Mouse (Mus musculus): ENCODE measurements around the gene Olfr19. TPM values are rescaled to one million over a fixed set of nuclear protein-coding genes. Genes with fewer than 3 reads are reported as not detected.

Olfr19 gene
- total and polyA plus RNA-seq, 3 experiments: not detected

Other genes starting within 250 kb of the Olfr19 start
- gene Fgd4, start 75.9 kb downstream of the Olfr19 start, total RNA-seq (2014; fragmentation: Nextera tagmentation): 1.1 TPM in 1 of 2 replicates, not detected in the other
- gene Fgd4, start 75.9 kb downstream of the Olfr19 start, total RNA-seq (2017): 0.23 and 0.44 TPM in 2 replicates
- 0.03 TPM in 1 of 2 replicates, not detected in the other for gene Fgd4, start 75.9 kb downstream of the Olfr19 start, polyA plus RNA-seq (2012)
- not detected in 2 replicates for gene Spag6l, start 153.1 kb upstream of the Olfr19 start, total RNA-seq (2014; fragmentation: Nextera tagmentation)
- 0.12 and 0.16 TPM in 2 replicates for gene Spag6l, start 153.1 kb upstream of the Olfr19 start, total RNA-seq (2017)
- not detected in 2 replicates for gene Spag6l, start 153.1 kb upstream of the Olfr19 start, polyA plus RNA-seq (2012)
- not detected in 2 replicates for gene Igll1, start 187.6 kb upstream of the Olfr19 start, total RNA-seq (2014; fragmentation: Nextera tagmentation)
- 0.27 TPM in 1 of 2 replicates, not detected in the other for gene Igll1, start 187.6 kb upstream of the Olfr19 start, total RNA-seq (2017)
- not detected in 2 replicates for gene Igll1, start 187.6 kb upstream of the Olfr19 start, polyA plus RNA-seq (2012)
- 59.7 and 96.6 TPM in 2 replicates for gene Top3b, start 194.3 kb upstream of the Olfr19 start, total RNA-seq (2014; fragmentation: Nextera tagmentation)
- gene Top3b, start 194.3 kb upstream of the Olfr19 start, total RNA-seq (2017): 59.1 and 72.8 TPM in 2 replicates
- 24.2 and 24.7 TPM in 2 replicates for gene Top3b, start 194.3 kb upstream of the Olfr19 start, polyA plus RNA-seq (2012)
- not detected in 2 replicates for gene Vpreb1, start 194.4 kb upstream of the Olfr19 start, total RNA-seq (2014; fragmentation: Nextera tagmentation)
- 0.64 and 0.82 TPM in 2 replicates for gene Vpreb1, start 194.4 kb upstream of the Olfr19 start, total RNA-seq (2017)
- gene Vpreb1, start 194.4 kb upstream of the Olfr19 start, polyA plus RNA-seq (2012): 0.15 and 0.28 TPM in 2 replicates
- 5.5 and 10.9 TPM in 2 replicates for gene Ppm1f, start 220.1 kb upstream of the Olfr19 start, total RNA-seq (2014; fragmentation: Nextera tagmentation)
- gene Ppm1f, start 220.1 kb upstream of the Olfr19 start, total RNA-seq (2017): 10.5 and 12.3 TPM in 2 replicates
- gene Ppm1f, start 220.1 kb upstream of the Olfr19 start, polyA plus RNA-seq (2012): 5.3 and 6.3 TPM in 2 replicates

Measured in G1E (cell line).